Mouse (Mus musculus) left cerebral cortex, postnatal 25 days (tissue): ENCODE data around the gene Pdzd7. TPM values are rescaled to one million over a fixed set of nuclear protein-coding genes. Genes with fewer than 3 reads are reported as not detected.
A peak's percentile ranks its signal among the peaks of the same experiment; 100 is the strongest.

Experiments
- DNase-seq, 2 experiments: peaks; one replicate each; pipeline ENCODE4 v3.0.0; 2022; ENCODE audit warnings: low spot score in 2 of 2, mixed read lengths in 1 of 2
- intact Hi-C: fragments of 180-260 bp; cut with DNase I; formaldehyde crosslinking; loops from one replicate; pipeline ENCODE4 v1.15.1; 2025
- total RNA-seq, 2 experiments: library from RNA; stranded (reverse); gene quantifications; 2 replicates each; pipeline ENCODE4 v1.2.3; 2021

The Pdzd7 gene
- total RNA-seq, 2 experiments from 2014 or later, result 4.2 to 4.6 TPM

- no peak for DNase-seq
- intact Hi-C loops, result no loop called here
Measured at GRCm38 (mm10) chr19:44992246-44992645, 53.3 kb downstream of the Pdzd7 start.

- no peak for DNase-seq
- intact Hi-C loops, result no loop called here
Measured at GRCm38 (mm10) chr19:44991031-44991430, 54.5 kb downstream of the Pdzd7 start.

GRCm38 (mm10) chr19:44989567-44990495 lies 55.7 kb downstream of the Pdzd7 start:
- intact Hi-C loops, result no loop called here
- DNase-seq, result no peak

GRCm38 (mm10) chr19:44988831-44989566 lies 56.5 kb downstream of the Pdzd7 start, which contains the start of gene Sema4g:
TSS of gene Sema4g (plus strand) at chr19:44989101.
- no peak for DNase-seq
- intact Hi-C loops, result no loop called here

- no peak for DNase-seq
- intact Hi-C loops, result no loop called here
Measured at GRCm38 (mm10) chr19:44988321-44988720, 57.2 kb downstream of the Pdzd7 start.

- intact Hi-C loops, result no loop called here
- DNase-seq, result peak; percentile 54 to 92
Measured at GRCm38 (mm10) chr19:44987851-44988250, 57.7 kb downstream of the Pdzd7 start.

GRCm38 (mm10) chr19:44987004-44987403 lies 58.5 kb downstream of the Pdzd7 start:
- intact Hi-C loops, result no loop called here
- DNase-seq, result peak in 1 of 2 experiments; percentile 12

GRCm38 (mm10) chr19:44985159-44985988 lies 60.1 kb downstream of the Pdzd7 start:
- no peak for DNase-seq
- intact Hi-C loops, result no loop called here

- intact Hi-C loops, result no loop called here
- no peak for DNase-seq
Measured at GRCm38 (mm10) chr19:44984420-44984819, 61.1 kb downstream of the Pdzd7 start.

GRCm38 (mm10) chr19:44983366-44983765 lies 62.2 kb downstream of the Pdzd7 start:
- no peak for DNase-seq
- intact Hi-C loops, result no loop called here

GRCm38 (mm10) chr19:44982477-44983115 lies 62.9 kb downstream of the Pdzd7 start:
- no peak for DNase-seq
- intact Hi-C loops, result no loop called here

GRCm38 (mm10) chr19:44980787-44981186 lies 64.7 kb downstream of the Pdzd7 start:
- intact Hi-C loops, result no loop called here
- DNase-seq, result no peak

- no peak for DNase-seq
- intact Hi-C loops, result loop anchor here (5.0 kb wide), 1 partner anchor 35 kb away; no protein-coding TSS in a partner anchor
Measured at GRCm38 (mm10) chr19:44977148-44977547, 68.4 kb downstream of the Pdzd7 start.

Other genes with a start within 250 kb of the Pdzd7 start
- gene Slf2, start 114.6 kb downstream of the Pdzd7 start, total RNA-seq, result 10 to 100 TPM; 35.9 to 38.6 TPM
- 10 to 100 TPM; 19.7 to 21.6 TPM for gene Sema4g, start 56.6 kb downstream of the Pdzd7 start, total RNA-seq
- gene Twnk, start 40.1 kb downstream of the Pdzd7 start, total RNA-seq, result 10 to 100 TPM; 14.0 to 15.7 TPM
- 10 to 100 TPM; 40.2 to 44.2 TPM for gene Mrpl43, start 39.3 kb downstream of the Pdzd7 start, total RNA-seq
- gene Lzts2, start 31.3 kb downstream of the Pdzd7 start, total RNA-seq, result 10 to 100 TPM; 30.8 to 32.2 TPM
- 100 to 1,000 TPM; 107 to 129 TPM for gene Sfxn3, start 1.8 kb upstream of the Pdzd7 start, total RNA-seq
- gene Kazald1, start 29.5 kb upstream of the Pdzd7 start, total RNA-seq, result 1 to 10 TPM; 1.9 to 2.2 TPM
- not detected for gene Tlx1, start 105.0 kb upstream of the Pdzd7 start, total RNA-seq
- gene Lbx1, start 190.1 kb upstream of the Pdzd7 start, total RNA-seq, result not detected